Mouse (Mus musculus) liver, postnatal 0 days (tissue): ENCODE measurements around the gene Spcs1.

ENCODE experiments used
- CTCF ChIP-seq: sonication (generic); IDR thresholded peaks from 2 replicates; pipeline ENCODE4 v1.5.1; 2016; ENCODE audit warnings: antibody characterized with exemption, low read depth
- EP300 ChIP-seq: IDR thresholded peaks from 2 replicates; pipeline ENCODE4 v1.6.1; 2016; ENCODE audit warnings: antibody characterized with exemption, low read depth, mild to moderate bottlenecking

GRCm38 (mm10) chr14:31022579-31022978 lies 21.1 kb upstream of the Spcs1 start:
- TF ChIP-seq CTCF (peak; percentile 35; the same call in 1 of the 2 replicates), EP300 (no peak)
